Mouse (Mus musculus) gastrocnemius, adult 18-20 months (tissue): ENCODE data around the gene Tmem9. TPM values are rescaled to one million over a fixed set of nuclear protein-coding genes. Genes with fewer than 3 reads are reported as not detected.

Source experiments
- DNase-seq: peaks from one replicate; pipeline ENCODE4 v3.0.0; 2021; ENCODE audit warnings: low spot score
- long read RNA-seq, 2 experiments: library from polyadenylated mRNA; stranded (forward); transcript quantifications; one replicate each; pipeline ENCODE4 v2.0.0; 2021
- total RNA-seq, 2 experiments: library from RNA; stranded (reverse); gene quantifications; 2 replicates each; pipeline ENCODE4 v1.2.3; 2021

Tmem9 gene
- 1 to 10 TPM; 5.9 to 7.0 TPM for total RNA-seq
- long read RNA-seq, experiment 1, transcript Tmem9-201 (6 exons, 1,806 nt), result major isoform, 14 of 16 reads
- long read RNA-seq, experiment 1, partial matches to known transcripts, result 0 of 16 reads
- long read RNA-seq, experiment 1, other reads (novel, unspliced or antisense), result 1 of 16 reads
- long read RNA-seq, experiment 2, partial matches to known transcripts, result 1 of 7 reads
- long read RNA-seq, experiment 2, other reads (novel, unspliced or antisense), result 1 of 7 reads

GRCm38 (mm10) chr1:136007211-136008158 is at the start of gene Tmem9:
TSS of gene Tmem9 (plus strand) at chr1:136008150.
- peak; percentile 92 for DNase-seq

- DNase-seq, result peak; percentile 33
Measured at GRCm38 (mm10) chr1:135958483-135958882, 49.5 kb upstream of the Tmem9 start.

GRCm38 (mm10) chr1:135963177-135963576 is 44.8 kb upstream of the Tmem9 start:
- DNase-seq, result no peak

- no peak for DNase-seq
Measured at GRCm38 (mm10) chr1:135964561-135964960, 43.4 kb upstream of the Tmem9 start.

GRCm38 (mm10) chr1:135967739-135968138 is 40.2 kb upstream of the Tmem9 start:
- no peak for DNase-seq

GRCm38 (mm10) chr1:135970486-135970885 is 37.5 kb upstream of the Tmem9 start:
- no peak for DNase-seq

- DNase-seq, result no peak
Measured at GRCm38 (mm10) chr1:135972576-135972975, 35.4 kb upstream of the Tmem9 start.

- DNase-seq, result no peak
Measured at GRCm38 (mm10) chr1:135984105-135984504, 23.8 kb upstream of the Tmem9 start.

GRCm38 (mm10) chr1:135989876-135990275 is 18.1 kb upstream of the Tmem9 start:
- DNase-seq, result no peak

- no peak for DNase-seq
Measured at GRCm38 (mm10) chr1:135993470-135993869, 14.5 kb upstream of the Tmem9 start.

GRCm38 (mm10) chr1:135997537-135997936 is 10.4 kb upstream of the Tmem9 start:
- DNase-seq, result peak; percentile 14

- no peak for DNase-seq
Measured at GRCm38 (mm10) chr1:135999720-136000287, 8.1 kb upstream of the Tmem9 start.

GRCm38 (mm10) chr1:136001438-136001837 is 6.5 kb upstream of the Tmem9 start:
- DNase-seq, result no peak

GRCm38 (mm10) chr1:136006292-136006748 is 1.6 kb upstream of the Tmem9 start, which contains the start of gene Igfn1:
TSS of gene Igfn1 (minus strand) at chr1:136006342.
- peak; percentile 50 for DNase-seq

GRCm38 (mm10) chr1:136008159-136008533 is 196 bp downstream of the Tmem9 start:
- DNase-seq, result no peak

- DNase-seq, result no peak
Measured at GRCm38 (mm10) chr1:136010247-136010646, 2.3 kb downstream of the Tmem9 start.

- no peak for DNase-seq
Measured at GRCm38 (mm10) chr1:136013513-136013912, 5.6 kb downstream of the Tmem9 start.

- no peak for DNase-seq
Measured at GRCm38 (mm10) chr1:136014796-136015502, 7.0 kb downstream of the Tmem9 start.

- DNase-seq, result no peak
Measured at GRCm38 (mm10) chr1:136017307-136017706, 9.4 kb downstream of the Tmem9 start.

- DNase-seq, result peak; percentile 96
Measured at GRCm38 (mm10) chr1:136017907-136018313, 10.0 kb downstream of the Tmem9 start.
